Mouse (Mus musculus) liver, embryonic 11.5 days (tissue): Measurements from ENCODE around the gene Scnm1. TPM values are rescaled to one million over a fixed set of nuclear protein-coding genes. Genes with fewer than 3 reads are reported as not detected.

ENCODE experiments used
- ATAC-seq: fragments of 200-750 bp; cut with Nextera tagmentation; replicated peaks from 2 replicates; pipeline ENCODE4 v1.8.0; 2017; ENCODE audit warnings: moderate number of reproducible peaks, mild to moderate bottlenecking, moderate TSS enrichment, moderate library complexity; ENCODE audit not compliant: low FRiP score
- DNase-seq: peaks from one replicate; pipeline ENCODE4 v3.0.0-alpha.2; 2017; ENCODE audit warnings: low spot score
- H3K27ac ChIP-seq: fragments of 300-500 bp; sonication (generic); 2 replicates; pipeline ENCODE4 v1.5.1; 2014; ENCODE audit warnings: mild to moderate bottlenecking, low read depth, low read length, control low read depth
- H3K27me3 ChIP-seq: fragments of 300-500 bp; sonication (generic); replicated peaks from 2 replicates; pipeline ENCODE4 v1.6.1; 2014; ENCODE audit warnings: low read length, mixed read lengths; ENCODE audit not compliant: control insufficient read depth, insufficient read depth
- H3K36me3 ChIP-seq: fragments of 300-500 bp; sonication (generic); 2 replicates; pipeline ENCODE4 v1.6.1; 2014; ENCODE audit warnings: mild to moderate bottlenecking, low read length, moderate library complexity, mixed read lengths; ENCODE audit not compliant: control insufficient read depth, insufficient read depth
- H3K4me1 ChIP-seq: fragments of 300-500 bp; sonication (generic); replicated peaks from 2 replicates; pipeline ENCODE4 v1.6.1; 2014; ENCODE audit warnings: low read length, mixed read lengths; ENCODE audit not compliant: control insufficient read depth, insufficient read depth
- H3K4me2 ChIP-seq: fragments of 300-500 bp; sonication (generic); 2 replicates; pipeline ENCODE4 v1.6.1; 2014; ENCODE audit warnings: mild to moderate bottlenecking, control low read depth, moderate library complexity
- H3K4me3 ChIP-seq: fragments of 300-500 bp; sonication (generic); 2 replicates; pipeline ENCODE4 v1.5.1; 2014; ENCODE audit warnings: low read depth, low read length, control low read depth
- H3K9ac ChIP-seq: fragments of 300-500 bp; sonication (generic); 2 replicates; pipeline ENCODE4 v1.6.1; 2014; ENCODE audit warnings: low read depth, low read length, control low read depth
- H3K9me3 ChIP-seq: fragments of 300-500 bp; sonication (generic); 2 replicates; pipeline ENCODE4 v1.6.1; 2016; ENCODE audit warnings: low read length, inconsistent platforms, mixed read lengths; ENCODE audit not compliant: control insufficient read depth
- WGBS: fragments of 180-500 bp; shearing (Covaris S2); extraction: QIAGEN DNeasy Blood & Tissue Kit; methylation state at CpG from one replicate; pipeline ENCODE4 v1.1.7; 2014; 5-methylcytosine and 5-hydroxymethylcytosine counted together
- polyA plus RNA-seq: library from polyadenylated mRNA; unstranded; fragments of >200 nt; fragmentation: Nextera tagmentation; extraction: Ambion mirVana; gene quantifications from 2 replicates; pipeline ENCODE4 v1.2.1, GENCODE M21; 2014

The Scnm1 gene
- polyA plus RNA-seq, 1 experiment from 2014 or later: 58.5 TPM

GRCm38 (mm10) chr3:95161041-95161551 is 27.3 kb upstream of the Scnm1 start:
- H3K27me3 ChIP-seq: peaks cover 37% of the 10 kb centered on the region
- peak overlapping the region; percentile 99 for H3K4me2 ChIP-seq
- peak overlapping the region; percentile 68 for H3K9ac ChIP-seq
- peaks cover 15% of the 10 kb centered on the region for H3K4me1 ChIP-seq
- ATAC-seq (no peak), DNase-seq (no peak)
- peak overlapping the region; percentile 72 for H3K4me3 ChIP-seq
- no peak overlapping the region for H3K27ac ChIP-seq
- no peaks in the 10 kb centered on the region for H3K36me3 ChIP-seq
- H3K9me3 ChIP-seq: no peaks in the 10 kb centered on the region
- WGBS: 3% methylated on average over 30 of the region's 30 CpGs

GRCm38 (mm10) chr3:95159987-95160963 is 26.5 kb upstream of the Scnm1 start, which contains the start of gene Sema6c:
Sema6c (plus strand) TSS chr3:95160457.
- DNase-seq (peak; percentile 89), ATAC-seq (peak; percentile 97)
- H3K27ac ChIP-seq: no peak within 1 kb of the TSS
- H3K36me3 ChIP-seq: no peaks in the 10 kb centered on the region
- peaks cover 37% of the 10 kb centered on the region for H3K27me3 ChIP-seq
- peak within 1 kb of the TSS; percentile 72 for H3K4me3 ChIP-seq
- under 1% methylated on average over 59 of the region's 66 CpGs for WGBS
- no peaks in the 10 kb centered on the region for H3K9me3 ChIP-seq
- H3K4me2 ChIP-seq: peak within 1 kb of the TSS; percentile 99
- H3K9ac ChIP-seq: peak within 1 kb of the TSS; percentile 68
- peaks cover 15% of the 10 kb centered on the region for H3K4me1 ChIP-seq

DNA sequence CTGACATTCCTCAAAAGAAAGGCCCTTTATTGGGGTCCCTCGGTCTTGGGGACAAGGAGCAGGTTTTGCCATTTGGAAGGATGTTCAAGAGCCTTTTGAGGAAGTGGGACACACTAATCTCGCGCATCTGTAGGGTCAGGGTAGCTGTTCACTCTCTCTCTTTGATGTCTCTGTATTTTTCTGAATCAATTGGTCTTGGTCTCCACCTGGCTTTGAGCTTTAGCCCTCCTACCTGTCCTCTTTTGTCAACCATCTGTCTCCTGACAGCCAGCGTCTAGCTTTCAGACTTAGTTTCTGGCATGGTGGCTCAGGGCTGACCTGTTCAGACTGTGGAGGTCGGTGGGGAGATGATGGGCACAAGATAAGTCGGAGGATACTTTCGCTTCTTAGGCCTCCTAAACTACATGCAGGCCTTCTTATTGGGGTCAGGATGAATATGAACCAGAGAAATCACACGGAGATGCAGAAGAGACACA is 25.7 kb upstream of the Scnm1 start:
- H3K27ac ChIP-seq: no peak overlapping the region
- WGBS: 14% methylated on average over 8 of the region's 8 CpGs
- peak; percentile 5; the same call in 1 of the 2 replicates for ATAC-seq

GRCm38 (mm10) chr3:95153874-95154273 is 20.1 kb upstream of the Scnm1 start:
- H3K4me2 ChIP-seq: no peak overlapping the region
- H3K4me3 ChIP-seq: no peak overlapping the region
- no peak overlapping the region for H3K27ac ChIP-seq
- H3K27me3 ChIP-seq: no peaks in the 10 kb centered on the region
- no peak for ATAC-seq
- H3K36me3 ChIP-seq: no peaks in the 10 kb centered on the region
- DNase-seq: peak; percentile 43
- 42% methylated on average over 4 of the region's 4 CpGs for WGBS
- H3K9ac ChIP-seq: no peak overlapping the region
- H3K9me3 ChIP-seq: no peaks in the 10 kb centered on the region
- H3K4me1 ChIP-seq: no peaks in the 10 kb centered on the region

More for the DNA sequence above, 25.7 kb upstream of the Scnm1 start:
- Histone ChIP-seq H3K4me1 (peaks cover 13% of the 10 kb centered on the region), H3K27me3 (peaks cover 37% of the 10 kb centered on the region), H3K9ac (peak overlapping the region; percentile 46), H3K36me3 (no peaks in the 10 kb centered on the region), H3K4me2 (peak overlapping the region; percentile 99), H3K9me3 (no peaks in the 10 kb centered on the region), H3K4me3 (peak overlapping the region; percentile 72)
- DNase-seq: no peak

DNA sequence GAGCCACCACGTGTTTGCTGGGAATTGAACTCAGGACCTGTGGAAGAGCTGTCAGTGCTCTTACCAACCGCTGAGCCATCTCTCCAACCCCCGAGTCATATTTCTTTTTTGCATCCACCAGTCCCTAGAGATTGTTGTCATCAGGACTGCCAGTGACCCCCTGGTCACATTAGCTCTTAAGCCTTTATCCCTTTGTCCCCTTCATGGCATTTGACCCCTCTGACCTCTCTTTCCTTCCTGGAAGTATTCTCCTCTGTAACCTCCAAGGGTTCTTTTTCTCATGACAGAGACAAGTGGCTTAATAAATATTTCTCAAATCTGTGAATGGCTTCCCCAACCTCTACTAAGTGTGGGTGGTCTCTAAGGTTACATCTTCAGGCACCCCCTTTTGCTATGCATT is 14.1 kb upstream of the Scnm1 start:
- Histone ChIP-seq H3K27me3 (no peaks in the 10 kb centered on the region), H3K27ac (no peak overlapping the region), H3K9ac (no peak overlapping the region), H3K9me3 (no peaks in the 10 kb centered on the region), H3K4me2 (no peak overlapping the region), H3K4me1 (no peaks in the 10 kb centered on the region), H3K36me3 (no peaks in the 10 kb centered on the region), H3K4me3 (no peak overlapping the region)
- 74% methylated on average over 3 of the region's 3 CpGs for WGBS
- no peak for DNase-seq
- ATAC-seq: no peak

DNA sequence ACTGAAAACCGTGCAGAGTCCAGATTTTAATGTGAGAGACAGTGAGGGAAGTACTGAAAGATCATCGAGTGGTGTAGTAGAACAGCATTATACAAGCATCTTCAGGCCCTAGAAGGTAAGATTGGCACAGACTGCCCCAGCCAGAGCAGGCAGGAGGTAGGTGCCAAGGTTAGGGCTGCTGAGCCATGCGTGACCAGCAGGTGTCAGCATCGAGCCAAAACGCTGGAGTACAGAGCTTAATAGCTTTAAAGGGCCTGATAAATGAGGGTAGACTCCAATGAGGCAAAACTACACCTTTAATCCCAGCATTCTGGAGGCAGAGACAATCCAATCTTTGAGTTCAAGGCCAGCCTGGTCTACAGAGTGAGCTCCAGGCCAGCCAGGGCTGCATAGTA is 8.8 kb upstream of the Scnm1 start:
- WGBS: 11% methylated on average over 5 of the region's 5 CpGs
- Histone ChIP-seq H3K27ac (no peak overlapping the region), H3K4me1 (peaks cover 7% of the 10 kb centered on the region), H3K4me3 (no peak overlapping the region; the same call in 1 of the 2 replicates), H3K27me3 (no peaks in the 10 kb centered on the region), H3K4me2 (peak overlapping the region; percentile 6), H3K9me3 (no peaks in the 10 kb centered on the region), H3K36me3 (no peaks in the 10 kb centered on the region), H3K9ac (no peak overlapping the region)
- peak; percentile 81 for ATAC-seq
- DNase-seq: peak; percentile 81

GRCm38 (mm10) chr3:95141952-95142616 is 8.3 kb upstream of the Scnm1 start, which contains the start of gene Tnfaip8l2:
Tnfaip8l2 (minus strand) TSS chr3:95142360.
- H3K4me3 ChIP-seq: no peak within 1 kb of the TSS; the same call in 1 of the 2 replicates
- 0 out of 2 replicates have a peak within 1 kb of the TSS, but pooled peaks have one; percentile 11 for H3K27ac ChIP-seq
- DNase-seq (no peak), ATAC-seq (peak; percentile 75)
- WGBS: 64% methylated on average over 10 of the region's 10 CpGs
- H3K4me1 ChIP-seq: peaks cover 7% of the 10 kb centered on the region
- peak within 1 kb of the TSS; percentile 6 for H3K4me2 ChIP-seq
- H3K9me3 ChIP-seq: no peaks in the 10 kb centered on the region
- H3K9ac ChIP-seq: no peak within 1 kb of the TSS; the same call in 1 of the 2 replicates
- H3K36me3 ChIP-seq: no peaks in the 10 kb centered on the region
- no peaks in the 10 kb centered on the region for H3K27me3 ChIP-seq

DNA sequence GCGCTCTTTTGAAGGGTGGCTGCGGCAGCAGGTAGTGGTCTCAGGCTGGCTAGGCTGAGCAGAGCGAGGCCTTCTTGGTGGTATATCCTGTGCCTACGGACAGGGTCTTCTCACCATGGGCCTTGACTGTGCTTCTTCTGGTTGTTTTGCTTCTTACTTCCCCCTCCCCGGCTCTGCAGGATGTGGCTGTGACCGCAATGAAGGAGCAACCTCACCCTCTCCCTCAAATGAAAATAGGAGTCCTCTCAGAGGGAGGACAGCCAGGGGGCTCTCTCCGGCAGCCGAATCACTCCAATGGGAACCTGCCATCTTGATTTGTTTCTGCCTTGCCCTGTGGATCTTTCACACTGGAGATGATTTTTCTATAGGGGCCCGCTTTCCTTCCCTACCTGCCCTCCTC is 7.7 kb upstream of the Scnm1 start:
- no peak for DNase-seq
- Histone ChIP-seq H3K4me2 (peak overlapping the region; percentile 6), H3K36me3 (no peaks in the 10 kb centered on the region), H3K4me1 (peaks cover 7% of the 10 kb centered on the region), H3K4me3 (no peak overlapping the region), H3K27me3 (no peaks in the 10 kb centered on the region), H3K27ac (no peak overlapping the region), H3K9me3 (no peaks in the 10 kb centered on the region), H3K9ac (no peak overlapping the region; the same call in 1 of the 2 replicates)
- 61% methylated on average over 9 of the region's 9 CpGs for WGBS
- ATAC-seq: no peak; the same call in 1 of the 2 replicates
